Comparison of ENCODE assay signal across 14 mouse cellular contexts in genomic region chr5:13477653-13478052, GRCm38 (mm10).
DNase-seq lines count a peak whose midpoint lies in the region; ATAC-seq and TF ChIP-seq lines count a peak whose summit lies in the region.
"Had no signal": no experiment of that assay in that cellular context is flagged by ENCODE, and none has a peak within 500 bp of the region (broad histone marks: within the 10 kb centered on the region; RNA-seq: fewer than 3 reads in every experiment).

No protein-coding gene starts in this region.

- no peak overlapping the region for H3K9ac ChIP-seq in kidney, embryonic 15.5 days
- H3K9ac ChIP-seq: forebrain, embryonic 15.5 days; liver, embryonic 15.5 days; midbrain, embryonic 12.5 days; neural tube, embryonic 15.5 days had no signal

- H3K27me3 ChIP-seq in kidney, embryonic 15.5 days: no peaks in the 10 kb centered on the region
- H3K27me3 ChIP-seq: forebrain, embryonic 15.5 days; liver, embryonic 15.5 days; midbrain, embryonic 12.5 days; neural tube, embryonic 15.5 days had no signal

- H3K9me3 ChIP-seq in kidney, embryonic 15.5 days (replicated peaks): no peaks in the 10 kb centered on the region
- H3K9me3 ChIP-seq: forebrain, embryonic 15.5 days; liver, embryonic 15.5 days; midbrain, embryonic 12.5 days; neural tube, embryonic 15.5 days had no signal

- no peak overlapping the region for H3K4me3 ChIP-seq in layer of hippocampus, adult 2 months
- no peak overlapping the region for H3K4me3 ChIP-seq in kidney, embryonic 15.5 days (replicated peaks)
- H3K4me3 ChIP-seq: forebrain, embryonic 15.5 days; liver, embryonic 15.5 days; midbrain, embryonic 12.5 days; neural tube, embryonic 15.5 days had no signal

- no peak for ATAC-seq in kidney, embryonic 15.5 days (replicated peaks; ENCODE audit: low FRiP score)
- ATAC-seq: forebrain, embryonic 15.5 days had no signal

- DNase-seq in adrenal gland, adult 2 months: peak; percentile 30
- DNase-seq in adrenal gland, postnatal 4 days (ENCODE audit: low spot score in 2 of 2): no peak
- DNase-seq in layer of hippocampus, adult 2 months (ENCODE audit: low spot score in 2 of 2): peak; percentile 29 to 49
- no peak for DNase-seq in layer of hippocampus, postnatal 10 days (ENCODE audit: low spot score in 2 of 2)
- peak; percentile 22 to 24 for DNase-seq in right cerebral cortex, adult 2 months (ENCODE audit: low spot score in 2 of 2)
- DNase-seq in right cerebral cortex, postnatal 36 days (ENCODE audit: low spot score in 2 of 2): no peak
- DNase-seq in kidney, adult 8-10 months: no peak
- DNase-seq: B cell, adult 2 months; kidney, postnatal 36 days had no signal

- H3K4me1 ChIP-seq in kidney, embryonic 15.5 days: no peaks in the 10 kb centered on the region
- H3K4me1 ChIP-seq: liver, embryonic 15.5 days; midbrain, embryonic 12.5 days; neural tube, embryonic 15.5 days had no signal

- TF ChIP-seq CTCF in layer of hippocampus, adult 2 months (conservative IDR thresholded peaks at IDR 0.05): no peak

- 73% methylated on average over 1 of the region's 1 CpGs for WGBS in kidney, embryonic 15.5 days

- H3K36me3 ChIP-seq in kidney, embryonic 15.5 days: no peaks in the 10 kb centered on the region
- H3K36me3 ChIP-seq: forebrain, embryonic 15.5 days; liver, embryonic 15.5 days; midbrain, embryonic 12.5 days; neural tube, embryonic 15.5 days had no signal

- H3K4me2 ChIP-seq in kidney, embryonic 15.5 days: no peak overlapping the region
- H3K4me2 ChIP-seq: forebrain, embryonic 15.5 days; liver, embryonic 15.5 days; midbrain, embryonic 12.5 days; neural tube, embryonic 15.5 days had no signal

- no peak overlapping the region for H3K27ac ChIP-seq in layer of hippocampus, adult 2 months
- no peak overlapping the region for H3K27ac ChIP-seq in kidney, embryonic 15.5 days
- H3K27ac ChIP-seq: forebrain, embryonic 15.5 days; liver, embryonic 15.5 days; midbrain, embryonic 12.5 days; neural tube, embryonic 15.5 days had no signal

Comparison
In these comparisons a context has a peak if more than half of its experiments do, and no peak if none do; other contexts are left out.
1. DNase-seq: peak in adrenal gland, adult 2 months (single experiment), layer of hippocampus, adult 2 months (2 of 2) and right cerebral cortex, adult 2 months (2 of 2); none in adrenal gland, postnatal 4 days (0 of 2), layer of hippocampus, postnatal 10 days (0 of 2), right cerebral cortex, postnatal 36 days (0 of 2) and kidney, adult 8-10 months (0 of 2).